Mouse (Mus musculus) lung, postnatal 14 days (tissue): ENCODE data around the gene Pp2d1.

Source experiments
- DNase-seq: peaks from one replicate; pipeline ENCODE4 v3.0.0; 2021

The Pp2d1 gene

GRCm38 (mm10) chr17:53564837-53565236 is 25.6 kb upstream of the Pp2d1 start:
- no peak for DNase-seq

GRCm38 (mm10) chr17:53561458-53562029 is 22.3 kb upstream of the Pp2d1 start:
- DNase-seq = no peak

GRCm38 (mm10) chr17:53559646-53560045 is 20.4 kb upstream of the Pp2d1 start:
- no peak for DNase-seq

GRCm38 (mm10) chr17:53557443-53557842 is 18.2 kb upstream of the Pp2d1 start:
- no peak for DNase-seq

GRCm38 (mm10) chr17:53554813-53555212 is 15.6 kb upstream of the Pp2d1 start:
- no peak for DNase-seq

- DNase-seq = no peak
Measured at GRCm38 (mm10) chr17:53554088-53554487, 14.8 kb upstream of the Pp2d1 start.

- no peak for DNase-seq
Measured at GRCm38 (mm10) chr17:53551306-53552299, 12.4 kb upstream of the Pp2d1 start.

- DNase-seq = peak; percentile 68
Measured at GRCm38 (mm10) chr17:53543591-53544324, 4.5 kb upstream of the Pp2d1 start.

- no peak for DNase-seq
Measured at GRCm38 (mm10) chr17:53542536-53542935, 3.3 kb upstream of the Pp2d1 start.

- DNase-seq = peak; percentile 30
Measured at GRCm38 (mm10) chr17:53532425-53532824, 6.8 kb downstream of the Pp2d1 start.

GRCm38 (mm10) chr17:53531160-53531559 is 8.1 kb downstream of the Pp2d1 start:
- peak; percentile 18 for DNase-seq

GRCm38 (mm10) chr17:53528034-53528433 is 11.2 kb downstream of the Pp2d1 start:
- no peak for DNase-seq

- DNase-seq = no peak
Measured at GRCm38 (mm10) chr17:53520509-53520908, 18.7 kb downstream of the Pp2d1 start.

GRCm38 (mm10) chr17:53519364-53519763 is 19.9 kb downstream of the Pp2d1 start:
- no peak for DNase-seq

- peak; percentile 16 for DNase-seq
Measured at GRCm38 (mm10) chr17:53512311-53512951, 26.8 kb downstream of the Pp2d1 start.

- DNase-seq = no peak
Measured at GRCm38 (mm10) chr17:53502966-53503365, 36.3 kb downstream of the Pp2d1 start.

- DNase-seq = no peak
Measured at GRCm38 (mm10) chr17:53489007-53489378, 50.3 kb downstream of the Pp2d1 start.

GRCm38 (mm10) chr17:53488291-53489006 is 50.8 kb downstream of the Pp2d1 start:
- no peak for DNase-seq

- DNase-seq = no peak
Measured at GRCm38 (mm10) chr17:53480433-53480832, 58.8 kb downstream of the Pp2d1 start.

GRCm38 (mm10) chr17:53479604-53480041 is 59.6 kb downstream of the Pp2d1 start:
- peak; percentile 48 for DNase-seq

- DNase-seq = peak; percentile 100
Measured at GRCm38 (mm10) chr17:53478858-53479603, 60.2 kb downstream of the Pp2d1 start, which contains the start of gene Rab5a. Rab5a (plus strand) TSS chr17:53479234.
